Mouse (Mus musculus) monocyte, adult 59 days (primary cell): ENCODE data around the gene Emc3. TPM values are rescaled to one million over a fixed set of nuclear protein-coding genes. Genes with fewer than 3 reads are reported as not detected.

Experiments used
- total RNA-seq, 2 experiments: library from RNA; stranded (reverse); gene quantifications; one replicate each; pipeline ENCODE4 v1.2.4; 2023

Gene Emc3
- 10 to 100 TPM; 63.3 to 67.2 TPM for total RNA-seq

GRCm38 (mm10) chr6:113530932-113531839, at the start of gene Emc3, which contains the start of gene Fancd2:
Gene Emc3, minus strand, starts transcription at chr6:113531652.
Gene Fancd2, plus strand, starts transcription at chr6:113531682.

GRCm38 (mm10) chr6:113501388-113502084, 29.9 kb downstream of the Emc3 start, which contains the start of gene Prrt3:
Gene Prrt3, minus strand, starts transcription at chr6:113501931.

GRCm38 (mm10) chr6:113483100-113483615, 48.3 kb downstream of the Emc3 start, which contains the start of gene Creld1:
Gene Creld1, plus strand, starts transcription at chr6:113483297.

GRCm38 (mm10) chr6:113471297-113471936, 60.0 kb downstream of the Emc3 start, which contains the start of gene Il17rc:
Gene Il17rc, plus strand, starts transcription at chr6:113471427.

Other genes starting within 250 kb of the Emc3 start
- 1 to 10 TPM; 2.2 to 2.4 TPM for gene Cpne9, start 249.3 kb downstream of the Emc3 start, total RNA-seq
- gene Brpf1, start 224.5 kb downstream of the Emc3 start, total RNA-seq: 100 to 1,000 TPM; 146 to 150 TPM
- gene Ogg1, start 204.7 kb downstream of the Emc3 start, total RNA-seq: 10 to 100 TPM; 13.3 to 15.0 TPM
- gene Camk1, start 187.7 kb downstream of the Emc3 start, total RNA-seq: 10 to 100 TPM; 54.0 to 54.8 TPM
- 10 to 100 TPM; 23.0 to 23.8 TPM for gene Tada3, start 153.8 kb downstream of the Emc3 start, total RNA-seq
- 100 to 1,000 TPM; 479 to 494 TPM for gene Arpc4, start 153.5 kb downstream of the Emc3 start, total RNA-seq
- gene Ttll3, start 142.4 kb downstream of the Emc3 start, total RNA-seq: 10 to 100 TPM; 47.8 to 48.0 TPM
- 1 to 10 TPM; 1.6 to 1.9 TPM for gene Rpusd3, start 112.3 kb downstream of the Emc3 start, total RNA-seq
- not detected for gene Cidec, start 95.9 kb downstream of the Emc3 start, total RNA-seq
- 10 to 100 TPM; 19.0 to 19.3 TPM for gene Jagn1, start 89.1 kb downstream of the Emc3 start, total RNA-seq
- gene Il17re, start 73.2 kb downstream of the Emc3 start, total RNA-seq: 1 to 10 TPM in 1 of 2 experiments, under 1 TPM in 1; 0.68 to 1.2 TPM
- gene Il17rc, start 60.2 kb downstream of the Emc3 start, total RNA-seq: 1 to 10 TPM in 1 of 2 experiments, under 1 TPM in 1; 0.81 to 2.6 TPM
- gene Creld1, start 48.4 kb downstream of the Emc3 start, total RNA-seq: 10 to 100 TPM in 1 of 2 experiments, 1 to 10 TPM in 1; 7.7 to 10.1 TPM
- gene Prrt3, start 29.7 kb downstream of the Emc3 start, total RNA-seq: under 1 TPM in 1 of 2 experiments, not detected in 1; 0.24 TPM
- 1 to 10 TPM in 1 of 2 experiments, under 1 TPM in 1; 0.58 to 1.4 TPM for gene Fancd2, start within 50 bp of the Emc3 start, total RNA-seq
- not detected for gene Fancd2os, start 69.1 kb upstream of the Emc3 start, total RNA-seq
- 100 to 1,000 TPM; 186 to 199 TPM for gene Brk1, start 73.1 kb upstream of the Emc3 start, total RNA-seq
- 10 to 100 TPM; 25.7 to 32.5 TPM for gene Vhl, start 92.3 kb upstream of the Emc3 start, total RNA-seq
- 100 to 1,000 TPM; 168 to 234 TPM for gene Irak2, start 106.8 kb upstream of the Emc3 start, total RNA-seq
- 100 to 1,000 TPM; 119 to 149 TPM for gene Tatdn2, start 165.4 kb upstream of the Emc3 start, total RNA-seq
- under 1 TPM in 1 of 2 experiments, not detected in 1; 0.79 TPM for gene Ghrl, start 188.2 kb upstream of the Emc3 start, total RNA-seq
- gene Sec13, start 209.1 kb upstream of the Emc3 start, total RNA-seq: 10 to 100 TPM; 78.2 to 88.1 TPM